Mouse (Mus musculus) embryonic facial prominence, embryonic 11.5 days (tissue): ENCODE results near the gene Nufip1. TPM values are rescaled to one million over a fixed set of nuclear protein-coding genes. Genes with fewer than 3 reads are reported as not detected.

Experiments used
- ATAC-seq: fragments of 200-750 bp; cut with Nextera tagmentation; replicated peaks from 2 replicates; pipeline ENCODE4 v1.8.0; 2017; ENCODE audit warnings: low read depth; ENCODE audit not compliant: insufficient number of reproducible peaks, low FRiP score, low TSS enrichment
- DNase-seq: peaks from one replicate; pipeline ENCODE4 v3.0.0-alpha.2; 2015; ENCODE audit warnings: low spot score
- H3K27ac ChIP-seq: fragments of 300-500 bp; sonication (generic); replicated peaks from 2 replicates; pipeline ENCODE4 v1.5.1; 2014; ENCODE audit warnings: mild to moderate bottlenecking, low read depth, low read length, control low read depth
- H3K27me3 ChIP-seq: fragments of 300-500 bp; sonication (generic); 2 replicates; pipeline ENCODE4 v1.6.1; 2014; ENCODE audit warnings: mild to moderate bottlenecking, low read length, moderate library complexity, mixed read lengths; ENCODE audit not compliant: control insufficient read depth, insufficient read depth
- H3K36me3 ChIP-seq: fragments of 300-500 bp; sonication (generic); replicated peaks from 2 replicates; pipeline ENCODE4 v1.6.1; 2014; ENCODE audit warnings: low read depth, mild to moderate bottlenecking, low read length, moderate library complexity, mixed read lengths; ENCODE audit not compliant: control insufficient read depth, insufficient read depth
- H3K4me1 ChIP-seq: fragments of 300-500 bp; sonication (generic); 2 replicates; pipeline ENCODE4 v1.6.1; 2014; ENCODE audit warnings: low read length, mixed read lengths; ENCODE audit not compliant: control insufficient read depth, insufficient read depth
- H3K4me2 ChIP-seq: fragments of 300-500 bp; sonication (generic); 2 replicates; pipeline ENCODE4 v1.6.1; 2014; ENCODE audit warnings: low read depth, mild to moderate bottlenecking, control low read depth, low read length, moderate library complexity
- H3K4me3 ChIP-seq: fragments of 300-500 bp; sonication (generic); 2 replicates; pipeline ENCODE4 v1.5.1; 2014; ENCODE audit warnings: low read depth, low read length, control low read depth
- H3K9ac ChIP-seq: fragments of 300-500 bp; sonication (generic); replicated peaks from 2 replicates; pipeline ENCODE4 v1.6.1; 2014; ENCODE audit warnings: mild to moderate bottlenecking, control low read depth, low read length
- H3K9me3 ChIP-seq: fragments of 300-500 bp; sonication (generic); replicated peaks from 2 replicates; pipeline ENCODE4 v1.6.1; 2016; ENCODE audit warnings: mild to moderate bottlenecking, low read length, inconsistent platforms, mixed read lengths; ENCODE audit not compliant: control insufficient read depth
- WGBS: fragments of 180-500 bp; shearing (Covaris S2); extraction: QIAGEN DNeasy Blood & Tissue Kit; methylation state at CpG from one replicate; pipeline ENCODE4 v1.1.7; 2014; 5-methylcytosine and 5-hydroxymethylcytosine counted together
- polyA plus RNA-seq: library from polyadenylated mRNA; unstranded; fragments of >200 nt; fragmentation: Nextera tagmentation; extraction: Ambion mirVana; gene quantifications from 2 replicates; pipeline ENCODE4 v1.2.1, GENCODE M21; 2014

Gene Nufip1
- polyA plus RNA-seq, 1 experiment from 2014 or later: 22.1 TPM

DNA sequence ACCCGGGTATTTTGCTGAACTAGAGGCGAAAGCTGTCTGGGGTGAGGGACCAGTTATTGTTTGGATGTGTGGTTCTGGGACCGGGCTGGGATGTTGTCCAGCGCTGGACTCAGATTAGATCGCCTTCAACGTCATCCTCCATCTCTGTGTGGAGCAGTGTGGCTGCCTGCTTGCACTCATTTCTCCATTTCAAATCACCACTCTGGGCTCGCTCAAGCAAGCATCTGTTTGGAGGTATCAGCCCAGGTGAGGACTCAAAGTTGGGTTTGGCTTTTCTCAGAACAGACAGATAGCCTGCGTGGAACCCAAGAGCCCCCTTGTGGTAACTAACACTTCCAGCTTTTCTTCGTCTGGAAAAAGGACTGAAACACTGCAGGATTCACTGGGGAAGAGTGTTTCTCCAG lies 33.6 kb upstream of the Nufip1 start:
- peak; percentile 57; the same call in 1 of the 2 replicates for ATAC-seq
- Histone ChIP-seq H3K27me3 (no peaks in the 10 kb centered on the region), H3K4me3 (no peak overlapping the region), H3K36me3 (no peaks in the 10 kb centered on the region), H3K9me3 (no peaks in the 10 kb centered on the region), H3K9ac (no peak overlapping the region), H3K4me2 (no peak overlapping the region), H3K27ac (no peak overlapping the region), H3K4me1 (no peaks in the 10 kb centered on the region)
- peak; percentile 81 for DNase-seq
- 48% methylated on average over 9 of the region's 9 CpGs for WGBS

DNA sequence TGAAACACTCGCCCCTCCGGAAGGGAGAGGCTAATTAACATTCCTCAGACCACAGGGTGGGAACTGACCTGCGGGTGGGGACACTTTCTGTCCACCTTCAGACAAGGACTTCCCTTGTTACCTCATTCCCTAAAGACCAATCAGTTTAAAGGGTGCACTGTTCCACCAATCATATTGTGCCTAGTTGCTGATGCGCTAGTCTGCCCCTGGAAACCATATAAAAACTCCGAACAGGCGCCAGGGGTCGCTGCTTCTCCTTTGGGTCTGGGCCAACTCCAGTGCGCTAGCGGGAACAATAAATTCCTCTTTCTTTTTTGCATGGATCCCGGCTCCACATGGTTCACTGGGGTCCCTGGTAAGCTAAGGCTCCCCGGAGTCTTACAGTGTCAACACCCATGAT lies 29.2 kb upstream of the Nufip1 start:
- no peaks in the 10 kb centered on the region for H3K27me3 ChIP-seq
- ATAC-seq: no peak
- no peaks in the 10 kb centered on the region for H3K9me3 ChIP-seq
- H3K27ac ChIP-seq: no peak overlapping the region
- no peak overlapping the region for H3K4me2 ChIP-seq
- 57% methylated on average over 11 of the region's 11 CpGs for WGBS
- no peaks in the 10 kb centered on the region for H3K36me3 ChIP-seq
- no peak overlapping the region for H3K4me3 ChIP-seq
- no peak for DNase-seq
- H3K9ac ChIP-seq: no peak overlapping the region
- no peaks in the 10 kb centered on the region for H3K4me1 ChIP-seq

GRCm38 (mm10) chr14:76082086-76082636 lies 28.5 kb upstream of the Nufip1 start:
- Histone ChIP-seq H3K9me3 (no peaks in the 10 kb centered on the region), H3K4me1 (no peaks in the 10 kb centered on the region), H3K36me3 (no peaks in the 10 kb centered on the region), H3K4me2 (no peak overlapping the region), H3K9ac (no peak overlapping the region), H3K27me3 (no peaks in the 10 kb centered on the region), H3K27ac (no peak overlapping the region), H3K4me3 (no peak overlapping the region)
- no peak for ATAC-seq
- no peak for DNase-seq
- 88% methylated on average over 13 of the region's 13 CpGs for WGBS

DNA sequence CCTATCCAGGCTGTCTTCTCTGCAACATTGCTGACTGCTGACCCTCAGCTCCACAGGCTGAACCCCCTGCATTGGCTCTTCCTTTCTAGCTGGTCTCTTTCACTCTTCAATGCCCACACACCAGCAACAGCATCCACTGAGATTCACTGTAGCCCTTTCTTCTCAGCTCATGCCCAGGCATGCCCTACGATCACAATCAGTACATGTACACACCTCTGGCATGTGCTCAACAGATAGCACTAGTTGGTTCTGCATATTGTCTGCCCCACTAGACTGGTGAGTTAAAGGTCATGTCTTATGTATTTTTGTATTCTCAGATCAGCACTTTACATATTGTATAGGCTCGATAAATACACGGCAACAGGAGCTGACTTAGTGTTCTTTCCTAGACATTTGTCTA lies 26.5 kb upstream of the Nufip1 start:
- Histone ChIP-seq H3K27me3 (no peaks in the 10 kb centered on the region), H3K4me2 (no peak overlapping the region), H3K9me3 (no peaks in the 10 kb centered on the region), H3K27ac (no peak overlapping the region), H3K36me3 (no peaks in the 10 kb centered on the region), H3K4me1 (no peaks in the 10 kb centered on the region), H3K4me3 (no peak overlapping the region), H3K9ac (no peak overlapping the region)
- no peak for ATAC-seq
- 87% methylated on average over 3 of the region's 3 CpGs for whole genome bisulfite sequencing
- DNase-seq: no peak

- Histone ChIP-seq H3K4me1 (no peaks in the 10 kb centered on the region), H3K27ac (no peak overlapping the region), H3K27me3 (no peaks in the 10 kb centered on the region), H3K4me3 (no peak overlapping the region), H3K36me3 (no peaks in the 10 kb centered on the region), H3K9me3 (no peaks in the 10 kb centered on the region), H3K9ac (no peak overlapping the region), H3K4me2 (no peak overlapping the region)
- DNase-seq (no peak), ATAC-seq (no peak)
- 91% methylated on average over 7 of the region's 7 CpGs for WGBS
These were observed 13.4 kb upstream of the Nufip1 start for GRCm38 (mm10) chr14:76097244-76097643.

DNA sequence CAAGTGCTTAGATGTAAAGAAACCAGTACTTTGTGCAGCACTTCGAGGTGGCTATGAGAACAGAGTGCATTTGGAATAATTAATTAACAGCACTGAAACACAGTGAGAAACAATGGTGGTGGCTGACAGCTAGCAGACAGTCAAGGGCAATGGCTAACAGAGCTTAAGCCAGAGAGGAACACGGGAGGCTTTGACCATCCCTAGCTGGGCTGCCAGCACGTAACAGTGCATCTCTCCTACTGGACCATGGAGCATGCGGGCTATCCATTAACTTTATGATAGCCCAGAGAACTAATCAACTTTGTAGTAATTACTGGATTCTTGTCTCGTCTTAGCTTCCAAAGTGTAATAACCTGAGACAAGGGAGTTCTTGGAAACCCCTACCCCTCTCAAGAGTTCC lies 12.9 kb upstream of the Nufip1 start:
- Histone ChIP-seq H3K27ac (no peak overlapping the region), H3K4me3 (no peak overlapping the region), H3K9me3 (no peaks in the 10 kb centered on the region), H3K9ac (no peak overlapping the region), H3K4me1 (no peaks in the 10 kb centered on the region), H3K36me3 (no peaks in the 10 kb centered on the region), H3K27me3 (no peaks in the 10 kb centered on the region), H3K4me2 (no peak overlapping the region)
- DNase-seq (no peak), ATAC-seq (no peak)
- WGBS: 84% methylated on average over 5 of the region's 5 CpGs

- no peaks in the 10 kb centered on the region for H3K27me3 ChIP-seq
- H3K4me2 ChIP-seq: no peak overlapping the region
- no peaks in the 10 kb centered on the region for H3K36me3 ChIP-seq
- H3K9ac ChIP-seq: no peak overlapping the region
- DNase-seq: no peak
- no peaks in the 10 kb centered on the region for H3K9me3 ChIP-seq
- no peak for ATAC-seq
- no peaks in the 10 kb centered on the region for H3K4me1 ChIP-seq
- H3K4me3 ChIP-seq: no peak overlapping the region
- WGBS: 94% methylated on average over 9 of the region's 9 CpGs
- no peak overlapping the region for H3K27ac ChIP-seq
These were observed 11.1 kb upstream of the Nufip1 start for GRCm38 (mm10) chr14:76099543-76099942.

DNA sequence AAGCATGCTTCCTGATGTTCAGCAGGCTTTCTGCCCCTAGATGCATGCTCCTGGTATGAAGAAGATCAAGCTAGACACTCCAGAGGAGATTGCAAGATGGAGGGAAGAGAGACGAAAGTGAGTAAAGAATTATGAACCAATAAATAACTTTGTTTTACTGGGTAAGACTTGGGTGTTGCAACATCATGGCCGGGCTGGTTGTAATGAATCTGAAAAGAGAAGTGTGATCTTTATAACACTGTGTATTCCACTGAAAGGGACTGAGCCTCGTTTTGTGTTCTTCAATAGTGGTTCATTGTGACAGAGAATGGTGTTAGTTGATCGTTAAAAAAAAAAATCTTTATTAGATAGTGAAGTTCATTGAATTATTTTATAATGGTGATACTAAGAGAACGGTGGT lies 5.1 kb downstream of the Nufip1 start:
- peaks cover 2% of the 10 kb centered on the region; the same call in 1 of the 2 replicates for H3K36me3 ChIP-seq
- 90% methylated on average over 5 of the region's 5 CpGs for WGBS
- no peak overlapping the region for H3K4me2 ChIP-seq
- no peak for DNase-seq
- no peak overlapping the region for H3K4me3 ChIP-seq
- no peak overlapping the region for H3K27ac ChIP-seq
- H3K4me1 ChIP-seq: no peaks in the 10 kb centered on the region
- H3K9ac ChIP-seq: no peak overlapping the region
- no peaks in the 10 kb centered on the region for H3K27me3 ChIP-seq
- no peaks in the 10 kb centered on the region for H3K9me3 ChIP-seq
- no peak for ATAC-seq
